Mouse (Mus musculus): ENCODE measurements around the gene Foxl1.
"Not testable (repeated sequence)": the region's sequence is repeated elsewhere in the genome, so short reads cannot be mapped to it uniquely, and the experiment has no call there.

- not testable (repeated sequence) for TF ChIP-seq CTCF (IDR thresholded peaks at IDR 0.05; ENCODE audit: borderline replicate concordance, insufficient read depth, low read depth, low read length); POLR2A (IDR thresholded peaks at IDR 0.05; ENCODE audit: borderline replicate concordance, insufficient read depth, low read length)
Measured at GRCm38 (mm10) chr8:121145457-121146134, 17.9 kb downstream of the Foxl1 start.

All from cerebellum, adult 2 months (tissue).